Mouse (Mus musculus) adrenal gland, adult (tissue): ENCODE data around the gene Fam222b.
"Not testable (repeated sequence)": the region's sequence is repeated elsewhere in the genome, so short reads cannot be mapped to it uniquely, and the experiment has no call there.

ENCODE experiments used
- DNase-seq, 2 experiments: peaks; one replicate each; pipeline ENCODE4 v3.0.0; 2022 to 2023; ENCODE audit warnings: low spot score in 1 of 2; ENCODE audit not compliant: inconsistent age in 2 of 2

The Fam222b gene

DNA sequence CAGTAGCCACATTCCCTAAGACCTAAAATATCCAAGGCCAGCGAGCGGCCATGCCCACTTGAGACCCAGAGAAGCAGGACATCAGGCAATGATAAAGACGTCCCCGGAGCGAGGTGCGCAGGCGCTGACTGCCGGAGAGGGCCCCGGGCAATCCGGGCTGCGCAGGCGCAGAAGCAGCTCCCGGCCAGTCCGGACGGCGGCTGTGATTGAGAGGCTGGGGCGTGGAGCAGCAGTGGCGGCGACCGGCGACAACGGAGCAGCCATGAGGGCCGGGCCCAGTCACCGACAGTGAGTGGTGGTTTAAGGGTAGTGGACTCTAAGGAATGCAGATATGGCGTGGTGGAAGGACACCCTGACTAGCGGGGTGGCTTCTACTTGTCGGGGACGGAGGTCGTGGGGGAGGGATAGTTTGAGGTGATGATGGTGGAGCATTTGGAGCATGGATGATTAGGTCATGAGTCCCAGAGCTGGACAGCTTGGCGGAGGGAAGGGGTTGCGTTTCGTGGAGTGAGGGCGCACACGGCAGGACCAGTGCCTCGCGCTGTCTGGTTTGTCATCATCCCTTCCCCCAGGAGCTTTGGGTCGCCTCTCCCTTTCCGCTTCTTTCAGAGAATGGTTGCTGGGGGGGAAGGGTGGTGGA, at the start of gene Fam222b:
Gene Fam222b, plus strand, starts transcription at position 157 of the 640 bp plus-strand sequence.
- peak; percentile 96 to 97 for DNase-seq

DNA sequence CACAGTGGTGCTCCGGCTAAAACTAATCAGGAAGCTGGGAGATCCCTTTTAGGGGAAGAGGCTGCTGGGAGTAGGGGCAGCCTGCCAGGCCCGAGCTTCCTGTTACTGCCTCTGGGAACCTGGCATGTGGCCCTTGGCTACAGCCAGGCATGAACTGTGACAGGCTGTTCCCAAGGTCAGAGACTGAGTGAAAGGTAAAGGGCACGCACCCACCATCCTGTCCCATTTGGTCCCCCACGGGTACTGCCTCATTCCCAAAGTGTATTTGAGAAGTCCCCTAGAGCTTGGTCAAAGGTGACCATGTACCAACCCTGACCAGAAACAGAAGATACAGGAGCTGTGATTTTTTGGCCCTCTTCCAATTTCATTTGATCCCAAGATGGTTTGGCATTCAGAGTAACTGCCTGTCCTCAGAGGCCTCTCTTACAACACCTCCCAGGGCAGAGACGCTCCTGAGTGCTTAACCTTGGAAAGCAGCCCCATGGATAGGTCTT, 49.7 kb upstream of the Fam222b start:
- DNase-seq, result peak; percentile 92 to 97

DNA sequence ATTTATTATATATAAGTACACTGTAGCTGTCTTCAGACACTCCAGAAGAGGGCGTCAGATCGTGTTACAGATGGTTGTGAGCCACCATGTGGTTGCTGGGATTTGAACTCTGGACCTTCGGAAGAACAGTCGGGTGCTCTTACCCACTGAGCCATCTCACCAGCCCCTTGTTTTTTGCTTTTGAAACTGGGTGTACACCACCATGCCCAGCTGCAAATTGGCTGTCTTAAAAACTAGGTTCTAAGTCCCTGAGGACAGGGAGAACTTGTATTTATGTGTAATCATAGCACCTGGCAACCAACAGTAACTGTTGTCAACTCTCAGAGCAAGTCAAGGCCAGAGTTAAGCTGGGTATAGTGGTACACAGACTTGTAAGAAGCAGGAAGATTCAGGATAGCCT, 45.8 kb upstream of the Fam222b start:
- DNase-seq, result not testable (repeated sequence)

DNA sequence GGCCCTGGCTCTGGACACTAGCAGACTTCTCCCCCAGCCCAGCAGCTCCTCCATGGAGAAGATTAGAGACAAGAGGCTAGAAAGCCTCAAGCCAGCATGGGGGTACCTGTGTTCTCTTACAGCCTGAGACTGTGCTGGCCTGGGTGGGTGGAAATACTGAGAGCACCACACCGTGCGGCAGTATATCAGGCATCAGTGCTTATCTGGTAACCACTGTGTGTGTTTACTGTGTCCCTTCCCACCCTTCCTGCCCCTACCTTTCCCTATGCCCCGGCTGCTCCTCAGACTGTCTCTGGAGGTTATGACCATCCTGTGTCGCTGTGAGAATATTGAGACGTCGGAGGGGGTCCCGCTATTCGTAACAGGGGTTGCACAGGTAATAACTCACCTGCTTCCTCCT, 41.4 kb upstream of the Fam222b start:
- no peak for DNase-seq

- no peak for DNase-seq
Observed at GRCm38 (mm10) chr11:78056946-78057345, 37.5 kb upstream of the Fam222b start.

DNA sequence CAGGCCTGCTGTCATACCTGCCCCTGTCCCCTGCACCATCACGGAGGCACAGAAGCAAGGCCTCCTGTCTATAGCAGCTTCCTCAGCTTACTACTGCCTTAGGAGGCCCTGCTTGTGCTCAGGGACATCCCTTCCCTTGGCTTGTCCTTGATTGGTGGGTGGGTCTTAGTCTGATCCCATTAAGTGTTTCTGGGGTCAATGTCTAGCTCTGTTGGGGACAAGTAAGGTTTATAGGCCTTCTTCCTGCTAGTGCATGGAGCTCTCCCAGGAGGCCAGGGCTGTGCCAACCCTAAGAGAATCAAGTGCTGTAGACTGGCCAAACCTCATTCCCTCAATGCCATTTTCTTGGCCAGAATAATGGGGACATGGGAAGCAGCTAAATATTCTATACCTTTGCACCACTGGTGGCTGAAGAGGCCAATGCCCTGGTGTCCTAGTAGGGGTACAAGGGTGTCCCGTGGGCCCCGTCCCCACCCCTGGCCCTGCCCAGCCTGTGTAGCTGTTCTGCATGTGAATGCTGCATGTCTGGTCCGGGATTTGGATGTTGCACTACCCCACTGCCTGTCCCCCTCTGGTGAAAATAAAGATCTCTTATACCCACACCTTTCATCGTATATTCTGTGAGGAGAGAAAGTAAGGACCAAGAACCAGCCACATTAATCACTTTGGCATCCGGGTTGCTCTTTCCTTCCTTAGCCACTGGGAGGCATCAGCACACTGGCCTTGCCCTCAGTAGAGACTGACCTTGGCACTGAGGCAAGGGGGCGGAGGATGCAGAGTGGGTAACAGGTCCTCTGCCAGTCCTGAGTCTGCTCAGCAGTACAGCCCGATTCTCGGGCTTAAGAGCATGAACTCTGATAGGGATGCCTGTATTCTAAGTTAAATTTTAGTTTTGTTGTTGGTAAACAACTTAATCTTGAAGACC, 34.4 kb upstream of the Fam222b start:
- DNase-seq, result peak; percentile 88 to 93

GRCm38 (mm10) chr11:78062563-78062962, 31.9 kb upstream of the Fam222b start:
- DNase-seq, result no peak

GRCm38 (mm10) chr11:78065906-78066305, 28.6 kb upstream of the Fam222b start:
- DNase-seq, result no peak

DNA sequence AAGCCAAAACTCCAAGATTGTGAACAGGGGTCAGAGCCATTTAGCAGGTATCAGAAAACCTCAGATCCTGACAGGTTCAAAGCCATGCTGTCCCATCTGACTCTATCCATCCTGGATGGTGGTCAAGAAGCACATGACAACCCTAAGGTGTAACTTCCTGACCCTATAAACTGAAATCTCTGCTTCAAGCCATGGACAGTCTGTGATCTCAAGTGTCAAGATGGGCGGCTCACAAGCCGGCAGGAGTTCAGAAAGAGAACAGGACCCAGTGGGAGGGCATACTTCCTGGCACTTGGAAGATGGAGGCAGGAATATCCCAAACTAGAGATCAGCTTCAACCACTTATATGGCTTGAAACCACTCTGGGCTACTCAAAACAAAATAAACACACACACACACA, 27.8 kb upstream of the Fam222b start:
- no peak for DNase-seq

DNA sequence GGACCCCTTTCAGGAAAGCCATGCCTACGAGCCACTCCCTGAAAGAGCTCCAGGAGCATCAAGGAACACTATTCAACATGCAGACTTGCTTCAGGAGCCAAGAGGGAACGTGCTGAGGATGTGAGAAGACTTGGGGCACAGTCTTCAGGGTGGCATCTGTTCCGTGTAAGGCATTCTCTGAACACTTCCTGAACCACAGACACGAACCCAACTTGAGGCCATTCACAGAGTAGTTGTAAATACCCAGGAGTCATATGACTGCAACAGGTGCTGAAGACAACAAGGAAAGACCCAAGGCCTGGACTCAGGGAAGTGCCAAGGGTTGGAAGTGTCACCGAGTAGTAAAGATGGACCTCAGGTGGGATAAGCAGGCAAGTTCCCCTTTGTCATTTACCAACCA, 26.9 kb upstream of the Fam222b start:
- no peak for DNase-seq

DNA sequence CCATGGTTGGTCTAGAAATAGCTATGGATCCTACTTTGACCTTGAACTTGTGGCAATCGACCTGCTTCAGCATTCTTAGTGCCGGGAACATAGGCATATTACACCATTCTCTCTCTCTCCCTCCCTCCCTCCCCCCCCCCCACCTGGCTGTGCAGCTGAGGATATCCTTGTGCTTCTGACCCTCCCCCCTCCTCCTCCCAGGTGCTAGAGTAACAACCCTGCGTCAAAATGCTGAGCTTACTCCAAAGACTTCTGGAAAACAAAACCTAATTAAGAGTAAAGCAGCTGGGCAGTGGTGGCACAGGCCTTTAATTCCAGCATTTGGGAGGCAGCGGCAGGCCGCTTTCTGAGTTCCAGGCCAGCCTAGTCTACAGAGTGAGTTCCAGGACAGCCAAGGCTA, 25.3 kb upstream of the Fam222b start:
- DNase-seq, result no peak

DNA sequence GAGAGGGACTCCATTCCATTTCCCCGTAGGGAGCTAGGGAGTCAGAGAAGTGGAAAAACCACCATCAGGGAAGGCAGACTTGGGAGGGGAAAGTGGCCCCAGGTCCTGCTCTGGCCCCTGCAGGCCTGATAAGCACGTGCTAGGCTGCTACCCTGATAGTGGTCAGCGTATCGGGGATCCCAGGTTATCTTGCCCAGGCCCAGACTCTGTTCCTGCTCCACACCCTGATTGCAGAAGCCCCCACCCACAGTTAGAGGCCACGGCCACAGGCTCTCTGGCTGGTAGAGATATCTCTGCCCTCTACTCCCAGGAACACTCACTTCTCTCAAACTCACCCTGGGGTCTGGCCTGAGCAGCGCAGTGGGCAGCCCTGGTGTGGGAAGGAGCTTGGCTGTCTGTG, 24.8 kb upstream of the Fam222b start:
- peak in 1 of 2 experiments; percentile 15 for DNase-seq

- DNase-seq, result no peak
Observed at GRCm38 (mm10) chr11:78071938-78072337, 22.5 kb upstream of the Fam222b start.

- DNase-seq, result peak in 1 of 2 experiments; percentile 19
Observed at GRCm38 (mm10) chr11:78072425-78073130, 21.9 kb upstream of the Fam222b start.

DNA sequence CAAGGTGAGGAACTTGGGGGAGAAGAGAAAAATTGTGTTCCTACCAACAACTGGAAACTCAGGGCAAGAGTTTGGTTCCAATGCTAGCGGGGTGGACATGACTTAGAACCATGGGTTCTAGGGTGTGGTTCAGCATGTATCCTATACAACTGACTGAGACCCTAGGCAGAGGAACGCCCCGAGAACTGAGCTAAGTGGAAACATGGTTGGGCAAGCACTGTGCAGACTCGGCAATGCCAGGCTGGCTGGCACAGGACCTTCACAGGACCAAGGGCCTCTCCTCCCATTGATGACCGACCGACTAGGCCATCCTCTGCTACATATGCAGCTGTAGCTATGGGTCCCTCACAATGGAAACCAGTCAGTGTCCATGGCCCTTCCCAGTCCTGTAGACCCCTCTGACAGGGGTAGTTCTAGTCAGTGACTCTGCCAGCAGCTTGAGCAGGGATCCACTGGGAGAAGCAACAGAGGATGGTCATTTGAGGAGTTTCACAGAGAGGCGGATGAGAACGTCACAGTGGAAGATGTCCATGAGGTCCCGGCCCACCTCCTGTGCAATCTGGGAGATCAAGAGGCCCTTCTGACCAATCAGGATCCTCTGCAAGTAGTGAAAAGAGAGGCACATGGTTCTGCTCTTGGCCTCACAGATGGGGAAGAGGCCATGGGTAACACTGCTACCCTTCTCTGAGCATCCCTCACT, 20.7 kb upstream of the Fam222b start:
- DNase-seq, result peak in 1 of 2 experiments; percentile 15

DNA sequence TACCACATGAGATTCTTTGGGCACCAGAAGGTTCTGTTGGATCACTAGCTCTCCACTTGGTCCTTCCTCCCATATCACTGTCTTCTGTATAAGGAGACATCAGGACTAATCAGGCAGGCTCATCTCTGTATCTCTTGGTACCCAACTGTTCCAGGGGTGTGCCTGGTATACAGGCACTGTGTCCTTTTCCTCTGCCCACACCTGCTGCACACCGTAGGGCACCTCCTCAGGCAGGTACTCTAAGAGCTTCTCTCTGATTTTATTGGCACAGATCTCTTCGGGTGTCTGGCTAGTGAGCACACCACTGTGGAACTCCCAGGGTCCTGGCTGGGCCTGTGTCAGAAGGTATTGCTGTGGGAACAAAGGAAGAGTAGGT, 20.2 kb upstream of the Fam222b start:
- peak in 1 of 2 experiments; percentile 14 for DNase-seq

DNA sequence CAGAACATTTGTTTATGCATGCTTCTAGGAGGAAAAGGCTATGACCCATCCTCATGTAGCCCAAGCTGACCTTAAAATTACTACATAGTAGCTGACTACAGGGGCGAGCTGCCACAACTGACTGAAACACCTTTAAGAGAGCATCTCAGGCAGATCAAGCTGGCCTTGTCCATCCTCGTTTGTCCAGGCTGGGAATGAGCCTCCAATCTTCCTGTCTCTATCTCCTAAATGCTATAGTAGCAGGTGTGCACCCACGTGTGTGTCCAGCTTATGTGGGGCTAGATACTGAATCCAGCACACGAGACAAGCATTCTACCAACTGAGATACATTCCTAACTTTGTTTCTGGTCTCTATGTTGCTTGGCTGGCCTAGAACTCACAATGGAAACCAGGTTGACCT, 19.8 kb upstream of the Fam222b start:
- peak in 1 of 2 experiments; percentile 15 for DNase-seq

- DNase-seq, result peak; percentile 86 to 95
Observed at GRCm38 (mm10) chr11:78079961-78080921, 14.2 kb upstream of the Fam222b start, which contains the start of gene Eral1. Eral1 (minus strand) TSS chr11:78080383.

DNA sequence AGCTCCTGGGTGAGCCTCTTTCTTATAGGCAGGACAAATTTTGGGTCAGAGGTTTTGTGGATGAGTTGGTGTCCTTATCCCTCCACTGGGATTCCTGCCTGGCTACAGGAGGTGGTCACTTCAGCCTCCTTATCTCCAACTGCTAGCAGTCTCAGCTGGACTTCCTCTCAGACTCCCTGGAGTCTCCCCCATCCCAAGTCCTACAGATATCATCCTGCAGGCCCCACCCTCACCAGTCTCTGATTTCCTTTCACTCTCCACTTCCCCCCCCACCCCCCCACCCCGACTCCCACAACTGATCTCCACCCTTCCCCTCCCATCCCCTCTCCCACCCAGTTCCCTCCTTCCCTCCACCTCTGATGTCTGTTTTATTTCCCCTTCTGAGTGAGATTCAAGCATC, 10.9 kb upstream of the Fam222b start:
- no peak for DNase-seq
